Mouse (Mus musculus) stomach, postnatal 0 days (tissue): Measurements from ENCODE around the gene Sync. TPM values are rescaled to one million over a fixed set of nuclear protein-coding genes. Genes with fewer than 3 reads are reported as not detected.

Experiments
- ATAC-seq: fragments of 200-750 bp; cut with Nextera tagmentation; 2 replicates; pipeline ENCODE4 v1.8.0; 2017; ENCODE audit not compliant: low FRiP score, low TSS enrichment
- DNase-seq: peaks from one replicate; pipeline ENCODE4 v3.0.0-alpha.2; 2016; ENCODE audit warnings: low spot score
- H3K27ac ChIP-seq: fragments of 300-500 bp; sonication (generic); replicated peaks from 2 replicates; pipeline ENCODE4 v1.5.1; 2014; ENCODE audit warnings: mild to moderate bottlenecking, control low read depth
- H3K27me3 ChIP-seq: fragments of 300-500 bp; sonication (generic); 2 replicates; pipeline ENCODE4 v1.6.1; 2014; ENCODE audit warnings: low read length; ENCODE audit not compliant: control insufficient read depth, insufficient read depth
- H3K36me3 ChIP-seq: fragments of 300-500 bp; sonication (generic); 2 replicates; pipeline ENCODE4 v1.6.1; 2014; ENCODE audit warnings: low read length, mixed read lengths; ENCODE audit not compliant: control insufficient read depth, insufficient read depth
- H3K4me1 ChIP-seq: fragments of 300-500 bp; sonication (generic); replicated peaks from 2 replicates; pipeline ENCODE4 v1.6.1; 2014; ENCODE audit warnings: antibody characterized with exemption; ENCODE audit not compliant: control insufficient read depth, insufficient read depth
- H3K4me2 ChIP-seq: fragments of 300-500 bp; sonication (generic); replicated peaks from 2 replicates; pipeline ENCODE4 v1.6.1; 2014; ENCODE audit warnings: low read depth, mild to moderate bottlenecking, control low read depth, moderate library complexity
- H3K4me3 ChIP-seq: fragments of 300-500 bp; sonication (generic); 2 replicates; pipeline ENCODE4 v1.5.1; 2014; ENCODE audit warnings: low read depth, low read length, control low read depth
- H3K9ac ChIP-seq: fragments of 300-500 bp; sonication (generic); 2 replicates; pipeline ENCODE4 v1.6.1; 2014; ENCODE audit warnings: mild to moderate bottlenecking, low read length, control low read depth, mixed read lengths
- H3K9me3 ChIP-seq: fragments of 300-500 bp; sonication (generic); 2 replicates; pipeline ENCODE4 v1.6.1; 2016; ENCODE audit warnings: low read length; ENCODE audit not compliant: control insufficient read depth
- CTCF ChIP-seq: IDR thresholded peaks from 2 replicates; pipeline ENCODE4 v1.5.1; 2016; ENCODE audit warnings: antibody characterized with exemption, low read depth, mild to moderate bottlenecking, moderate library complexity
- EP300 ChIP-seq: optimal IDR thresholded peaks from 2 replicates; pipeline ENCODE3; 2016; ENCODE audit warnings: antibody characterized with exemption
- WGBS: fragments of 180-500 bp; shearing (Covaris S2); extraction: QIAGEN DNeasy Blood & Tissue Kit; methylation state at CpG from one replicate; pipeline ENCODE4 v1.1.7; 2014; 5-methylcytosine and 5-hydroxymethylcytosine counted together
- polyA plus RNA-seq: library from polyadenylated mRNA; unstranded; fragments of >200 nt; fragmentation: Nextera tagmentation; extraction: Ambion mirVana; gene quantifications from 2 replicates; pipeline ENCODE4 v1.2.1, GENCODE M21; 2015

Sync gene
- polyA plus RNA-seq, 1 experiment from 2014 or later, result 3.2 TPM

DNA sequence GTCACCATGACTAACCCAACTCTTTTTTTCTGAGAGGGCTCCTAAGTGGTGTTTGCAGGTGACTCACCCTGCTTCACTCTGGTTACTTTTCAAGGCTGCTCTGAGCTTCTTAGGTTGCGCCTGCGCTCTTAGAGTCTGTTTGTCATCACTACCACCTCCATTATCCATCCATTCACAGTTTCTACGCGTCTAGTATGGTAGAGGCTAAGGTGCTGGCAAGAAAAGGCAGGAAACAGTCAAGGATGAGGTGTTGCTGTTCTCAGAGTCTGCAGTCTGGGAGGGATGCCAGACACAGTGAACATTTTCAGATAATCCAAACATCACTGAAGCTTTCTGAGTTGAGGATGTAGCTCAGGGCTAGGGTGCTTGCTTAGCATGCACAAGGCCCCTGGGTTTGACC, 10.3 kb downstream of the Sync start:
- Histone ChIP-seq H3K27me3 (no peaks in the 10 kb centered on the region), H3K9me3 (no peaks in the 10 kb centered on the region), H3K4me3 (no peak overlapping the region), H3K4me1 (0 out of 2 replicates have a peak, but pooled peaks cover 3% of the 10 kb centered on the region), H3K4me2 (no peak overlapping the region; the same call in 1 of the 2 replicates), H3K27ac (peak overlapping the region; percentile 53; the same call in 1 of the 2 replicates), H3K9ac (no peak overlapping the region), H3K36me3 (no peaks in the 10 kb centered on the region)
- TF ChIP-seq CTCF (no peak), EP300 (no peak)
- 55% methylated on average over 4 of the region's 4 CpGs for WGBS
- ATAC-seq, result peak; percentile 65; the same call in 1 of the 2 replicates
- DNase-seq, result peak; percentile 24

DNA sequence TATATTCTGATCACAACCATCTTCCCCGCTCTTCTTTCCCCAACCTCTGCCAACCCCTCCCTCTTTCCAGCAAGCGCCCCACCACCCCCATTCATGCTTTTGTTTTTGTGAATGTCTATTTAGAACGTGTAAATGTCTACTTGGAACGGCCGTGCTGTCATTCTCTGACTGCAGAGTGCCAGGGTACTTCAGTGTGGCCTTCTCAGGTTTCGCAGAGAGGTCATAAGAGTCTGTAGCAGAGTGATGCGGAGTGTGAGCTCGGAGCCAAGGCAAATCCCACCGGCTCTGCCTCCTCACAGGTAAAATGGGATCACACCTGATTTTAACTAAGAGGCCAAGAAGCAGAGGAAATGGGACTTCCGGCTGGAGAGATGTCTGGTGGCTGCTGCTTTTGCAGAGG, 11.7 kb downstream of the Sync start:
- Histone ChIP-seq H3K4me3 (no peak overlapping the region), H3K9ac (no peak overlapping the region), H3K4me1 (0 out of 2 replicates have a peak, but pooled peaks cover 3% of the 10 kb centered on the region), H3K4me2 (no peak overlapping the region), H3K9me3 (no peaks in the 10 kb centered on the region), H3K27ac (no peak overlapping the region), H3K27me3 (no peaks in the 10 kb centered on the region), H3K36me3 (no peaks in the 10 kb centered on the region)
- TF ChIP-seq CTCF (no peak), EP300 (no peak)
- no peak for DNase-seq
- ATAC-seq, result no peak
- 55% methylated on average over 10 of the region's 10 CpGs for WGBS

DNA sequence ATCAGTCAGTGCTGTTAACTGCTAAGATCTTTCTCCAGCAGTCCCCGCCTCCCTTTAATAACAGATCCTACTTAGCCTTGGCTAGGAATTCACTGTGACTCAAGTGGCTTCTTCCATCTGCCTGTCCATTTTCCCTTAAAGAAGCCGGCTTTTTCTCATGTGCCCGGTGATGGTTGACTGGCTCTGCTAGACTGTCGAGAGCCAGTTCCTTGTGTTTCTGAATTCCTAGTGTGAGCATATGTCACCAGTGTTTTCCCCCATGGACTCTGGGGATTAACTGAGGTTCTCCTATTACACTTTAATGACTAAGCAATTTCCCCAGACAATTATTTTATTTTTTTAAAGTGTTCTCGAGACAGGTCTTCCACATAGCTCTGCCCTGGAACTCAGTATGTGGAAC, 16.0 kb downstream of the Sync start:
- Histone ChIP-seq H3K36me3 (peaks cover 7% of the 10 kb centered on the region), H3K4me3 (no peak overlapping the region), H3K27ac (no peak overlapping the region), H3K9me3 (no peaks in the 10 kb centered on the region), H3K4me1 (0 out of 2 replicates have a peak, but pooled peaks cover under 1% of the 10 kb centered on the region), H3K9ac (no peak overlapping the region), H3K4me2 (no peak overlapping the region), H3K27me3 (no peaks in the 10 kb centered on the region)
- WGBS, result 68% methylated on average over 5 of the region's 5 CpGs
- TF ChIP-seq CTCF, result no peak
- TF ChIP-seq EP300, result no peak
- peak; percentile 36; the same call in 1 of the 2 replicates for ATAC-seq
- DNase-seq, result no peak

DNA sequence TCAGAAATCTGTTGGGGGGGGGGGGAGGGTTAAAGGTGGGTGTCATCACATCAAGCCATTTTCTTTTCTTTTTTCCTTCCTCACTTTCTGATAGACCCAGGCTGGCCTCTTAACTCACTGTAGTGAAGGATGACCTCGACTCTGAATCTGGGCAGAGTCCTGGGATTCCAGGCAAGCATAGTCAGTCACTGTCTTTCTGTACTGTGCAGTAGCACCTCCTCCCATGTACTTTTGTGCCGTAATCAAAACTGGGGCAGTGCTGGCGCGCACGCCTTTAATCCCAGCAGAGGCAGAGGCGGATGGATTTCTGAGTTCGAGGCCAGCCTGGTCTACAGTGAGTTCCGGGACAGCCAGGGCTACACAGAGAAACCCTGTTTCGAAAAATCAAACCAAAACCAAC, 16.4 kb downstream of the Sync start:
- H3K9ac ChIP-seq, result no peak overlapping the region
- no peaks in the 10 kb centered on the region for H3K27me3 ChIP-seq
- no peak for TF ChIP-seq CTCF
- no peak for TF ChIP-seq EP300
- no peak overlapping the region for H3K4me3 ChIP-seq
- DNase-seq (no peak), ATAC-seq (peak; percentile 51)
- H3K4me2 ChIP-seq, result no peak overlapping the region
- H3K4me1 ChIP-seq, result no peaks in the 10 kb centered on the region
- no peaks in the 10 kb centered on the region for H3K9me3 ChIP-seq
- no peak overlapping the region for H3K27ac ChIP-seq
- peaks cover 11% of the 10 kb centered on the region for H3K36me3 ChIP-seq
- WGBS, result 81% methylated on average over 9 of the region's 9 CpGs

DNA sequence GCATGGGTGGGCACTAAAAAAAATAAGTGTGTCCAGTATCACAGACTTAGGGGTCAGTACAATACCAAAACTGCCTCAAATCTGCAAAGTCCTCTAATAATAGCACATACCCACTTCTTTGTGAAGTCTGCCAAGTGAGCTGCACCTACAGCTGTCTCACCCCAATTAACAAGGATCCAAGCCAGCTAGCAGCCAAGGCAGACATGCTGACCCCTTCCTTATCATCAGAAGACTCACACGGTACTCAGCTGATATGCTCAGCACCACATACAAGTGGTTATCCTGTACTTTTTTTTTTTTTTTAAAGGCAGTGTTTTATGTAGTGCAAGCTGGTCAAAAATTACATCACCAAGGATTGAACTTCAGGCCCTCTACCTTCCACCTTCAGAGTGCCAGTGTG, 16.9 kb downstream of the Sync start:
- DNase-seq (no peak), ATAC-seq (no peak)
- Histone ChIP-seq H3K27ac (no peak overlapping the region), H3K4me2 (no peak overlapping the region), H3K4me1 (no peaks in the 10 kb centered on the region), H3K4me3 (no peak overlapping the region), H3K27me3 (no peaks in the 10 kb centered on the region), H3K9me3 (no peaks in the 10 kb centered on the region), H3K36me3 (peaks cover 11% of the 10 kb centered on the region), H3K9ac (no peak overlapping the region)
- TF ChIP-seq EP300, result no peak
- TF ChIP-seq CTCF, result no peak
- 33% methylated on average over 1 of the region's 1 CpGs for WGBS

DNA sequence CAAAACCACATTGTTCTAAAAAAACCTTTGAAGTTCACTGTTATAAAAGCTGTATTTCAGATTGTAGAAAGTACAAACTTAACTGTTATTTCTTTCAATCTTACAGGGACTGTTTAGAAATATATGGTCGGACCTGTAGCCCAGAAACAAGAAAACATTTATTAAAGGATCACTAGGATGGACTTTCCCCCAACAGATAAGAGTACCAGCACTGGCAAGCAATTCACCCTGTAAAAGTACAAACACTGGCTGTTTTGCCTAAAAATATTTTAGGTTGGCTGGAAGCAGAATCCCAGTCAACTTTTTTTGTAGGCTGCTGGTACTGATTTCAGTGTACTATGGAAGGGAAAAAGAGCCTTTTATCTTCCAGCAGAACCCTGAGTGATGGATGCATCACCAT, 20.5 kb downstream of the Sync start:
- Histone ChIP-seq H3K4me1 (no peaks in the 10 kb centered on the region), H3K9ac (no peak overlapping the region), H3K36me3 (peaks cover 16% of the 10 kb centered on the region), H3K4me3 (no peak overlapping the region), H3K27ac (no peak overlapping the region), H3K9me3 (no peaks in the 10 kb centered on the region), H3K27me3 (no peaks in the 10 kb centered on the region), H3K4me2 (no peak overlapping the region)
- DNase-seq, result no peak
- TF ChIP-seq EP300, result no peak
- TF ChIP-seq CTCF, result no peak
- 81% methylated on average over 1 of the region's 1 CpGs for WGBS
- no peak for ATAC-seq
